Mouse (Mus musculus): Measurements from ENCODE around the gene Actr1b.

The Actr1b gene

DNA sequence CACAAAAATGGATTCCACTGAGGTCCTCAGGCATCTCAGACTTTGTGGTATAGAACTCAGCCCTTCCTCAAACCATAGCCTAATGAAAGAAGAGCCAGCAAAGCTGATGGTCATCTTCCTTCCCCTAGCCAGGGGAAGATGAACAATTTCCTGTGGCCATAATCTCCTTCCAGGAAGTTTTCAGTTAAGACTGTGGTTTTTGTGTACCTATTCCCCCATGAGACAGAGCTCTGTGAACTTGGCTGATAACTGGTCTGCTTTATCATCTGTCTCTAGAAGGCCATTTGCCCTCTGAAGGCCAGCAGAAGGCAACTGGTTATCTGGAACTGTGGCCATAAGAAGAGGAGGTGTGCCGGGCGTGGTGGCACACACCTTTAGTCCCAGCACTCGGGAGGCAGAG is 58.0 kb downstream of the Actr1b start:
- in situ Hi-C loops (cut with MseI, MboI) = no loop called here

DNA sequence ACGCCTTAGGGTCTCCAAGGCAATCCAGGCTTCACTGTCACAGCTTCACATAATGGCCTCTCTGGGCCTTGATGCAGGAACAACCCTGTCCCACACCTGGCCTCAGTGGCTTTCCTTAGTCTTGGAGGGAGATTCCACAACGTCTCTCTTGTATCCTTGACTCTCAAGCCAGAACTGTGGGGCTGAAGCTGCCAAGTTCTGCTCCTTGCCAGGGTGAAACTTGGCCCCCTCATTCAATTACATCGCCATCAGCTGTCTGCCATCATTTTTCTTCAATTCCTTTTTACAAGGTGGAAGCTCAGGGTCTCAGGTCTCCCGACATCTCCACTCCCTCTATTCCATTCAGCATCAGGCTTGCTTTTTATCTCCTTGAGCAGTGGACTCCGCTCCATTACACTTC is 59.2 kb downstream of the Actr1b start:
- in situ Hi-C loops (cut with MseI, MboI) = no loop called here
